Mouse (Mus musculus) intestine, embryonic 16.5 days (tissue): Measurements from ENCODE around the gene Abca4. TPM values are rescaled to one million over a fixed set of nuclear protein-coding genes. Genes with fewer than 3 reads are reported as not detected.

ENCODE experiments used
- ATAC-seq: fragments of 200-750 bp; cut with Nextera tagmentation; 2 replicates; pipeline ENCODE4 v1.8.0; 2017; ENCODE audit warnings: moderate TSS enrichment, moderate library complexity
- H3K27ac ChIP-seq: fragments of 300-500 bp; sonication (generic); 2 replicates; pipeline ENCODE4 v1.5.1; 2014; ENCODE audit warnings: mild to moderate bottlenecking, low read length
- H3K27me3 ChIP-seq: fragments of 300-500 bp; sonication (generic); replicated peaks from 2 replicates; pipeline ENCODE4 v1.6.1; 2014; ENCODE audit warnings: low read length, control low read depth, mixed read lengths; ENCODE audit not compliant: control insufficient read depth, insufficient read depth
- H3K36me3 ChIP-seq: fragments of 300-500 bp; sonication (generic); 2 replicates; pipeline ENCODE4 v1.6.1; 2014; ENCODE audit warnings: low read length, control low read depth; ENCODE audit not compliant: control insufficient read depth, insufficient read depth
- H3K4me1 ChIP-seq: fragments of 300-500 bp; sonication (generic); 2 replicates; pipeline ENCODE4 v1.6.1; 2014; ENCODE audit warnings: low read length, control low read depth, mixed read lengths; ENCODE audit not compliant: control insufficient read depth, insufficient read depth
- H3K4me2 ChIP-seq: fragments of 300-500 bp; sonication (generic); 2 replicates; pipeline ENCODE4 v1.6.1; 2014; ENCODE audit warnings: low read depth, low read length, control low read depth
- H3K4me3 ChIP-seq: fragments of 300-500 bp; sonication (generic); 2 replicates; pipeline ENCODE4 v1.5.1; 2014; ENCODE audit warnings: mild to moderate bottlenecking, low read length
- H3K9ac ChIP-seq: fragments of 300-500 bp; sonication (generic); 2 replicates; pipeline ENCODE4 v1.6.1; 2014; ENCODE audit warnings: low read depth, low read length
- H3K9me3 ChIP-seq: fragments of 300-500 bp; sonication (generic); 2 replicates; pipeline ENCODE4 v1.6.1; 2016; ENCODE audit warnings: low read length, control low read depth; ENCODE audit not compliant: control insufficient read depth
- WGBS: fragments of 180-500 bp; shearing (Covaris S2); extraction: QIAGEN DNeasy Blood & Tissue Kit; methylation state at CpG from one replicate; pipeline ENCODE4 v1.1.7; 2014; 5-methylcytosine and 5-hydroxymethylcytosine counted together
- polyA plus RNA-seq: library from polyadenylated mRNA; unstranded; fragments of >200 nt; fragmentation: Nextera tagmentation; extraction: Ambion mirVana; gene quantifications from 2 replicates; pipeline ENCODE4 v1.2.1, GENCODE M21; 2015

Abca4 gene
- polyA plus RNA-seq, 1 experiment from 2014 or later, result 0.83 TPM

GRCm38 (mm10) chr3:122046187-122046620 lies 2.0 kb downstream of the Abca4 start:
- Histone ChIP-seq H3K4me3 (no peak overlapping the region), H3K27ac (no peak overlapping the region), H3K4me1 (peaks cover 18% of the 10 kb centered on the region), H3K4me2 (no peak overlapping the region), H3K27me3 (no peaks in the 10 kb centered on the region; the same call in 1 of the 2 replicates), H3K36me3 (no peaks in the 10 kb centered on the region), H3K9ac (no peak overlapping the region), H3K9me3 (no peaks in the 10 kb centered on the region)
- 58% methylated on average over 10 of the region's 10 CpGs for WGBS
- ATAC-seq, result no peak

GRCm38 (mm10) chr3:122047402-122047801 lies 3.2 kb downstream of the Abca4 start:
- H3K9ac ChIP-seq, result no peak overlapping the region
- peak; percentile 72 for ATAC-seq
- H3K4me2 ChIP-seq, result no peak overlapping the region
- WGBS, result 25% methylated on average over 7 of the region's 7 CpGs
- no peaks in the 10 kb centered on the region for H3K9me3 ChIP-seq
- no peak overlapping the region for H3K4me3 ChIP-seq
- no peaks in the 10 kb centered on the region; the same call in 1 of the 2 replicates for H3K27me3 ChIP-seq
- H3K36me3 ChIP-seq, result no peaks in the 10 kb centered on the region
- peaks cover 18% of the 10 kb centered on the region for H3K4me1 ChIP-seq
- H3K27ac ChIP-seq, result 0 out of 2 replicates have a peak overlapping the region, but pooled peaks have one; percentile 46

- 28% methylated on average over 17 of the region's 17 CpGs for WGBS
- Histone ChIP-seq H3K4me1 (peaks cover 18% of the 10 kb centered on the region), H3K9ac (no peak overlapping the region), H3K27me3 (no peaks in the 10 kb centered on the region; the same call in 1 of the 2 replicates), H3K4me3 (no peak overlapping the region), H3K4me2 (no peak overlapping the region), H3K9me3 (no peaks in the 10 kb centered on the region), H3K36me3 (no peaks in the 10 kb centered on the region), H3K27ac (0 out of 2 replicates have a peak overlapping the region, but pooled peaks have one; percentile 46)
- peak; percentile 27 for ATAC-seq
These were observed 3.9 kb downstream of the Abca4 start for GRCm38 (mm10) chr3:122047921-122048861.

- Histone ChIP-seq H3K27me3 (no peaks in the 10 kb centered on the region; the same call in 1 of the 2 replicates), H3K4me3 (no peak overlapping the region), H3K4me1 (peaks cover 19% of the 10 kb centered on the region), H3K9ac (no peak overlapping the region), H3K4me2 (peak overlapping the region; percentile 3; the same call in 1 of the 2 replicates), H3K9me3 (no peaks in the 10 kb centered on the region), H3K27ac (peak overlapping the region; percentile 71), H3K36me3 (no peaks in the 10 kb centered on the region)
- peak; percentile 75 for ATAC-seq
- WGBS, result 41% methylated on average over 6 of the region's 6 CpGs
These were observed 4.9 kb downstream of the Abca4 start for GRCm38 (mm10) chr3:122049158-122049557.

- Histone ChIP-seq H3K36me3 (no peaks in the 10 kb centered on the region), H3K27ac (peak overlapping the region; percentile 68), H3K4me3 (no peak overlapping the region), H3K9me3 (no peaks in the 10 kb centered on the region), H3K4me2 (no peak overlapping the region; the same call in 1 of the 2 replicates), H3K9ac (no peak overlapping the region), H3K27me3 (no peaks in the 10 kb centered on the region), H3K4me1 (peaks cover 5% of the 10 kb centered on the region; the same call in 1 of the 2 replicates)
- WGBS, result 44% methylated on average over 9 of the region's 9 CpGs
- ATAC-seq, result peak; percentile 97
These were observed 14.4 kb downstream of the Abca4 start for GRCm38 (mm10) chr3:122058439-122059198.

- H3K27ac ChIP-seq, result no peak overlapping the region
- no peak for ATAC-seq
- WGBS, result 73% methylated on average over 10 of the region's 10 CpGs
These were observed 18.3 kb downstream of the Abca4 start for GRCm38 (mm10) chr3:122062586-122062985.

GRCm38 (mm10) chr3:122064556-122065410 lies 20.5 kb downstream of the Abca4 start:
- Histone ChIP-seq H3K36me3 (no peaks in the 10 kb centered on the region), H3K27ac (no peak overlapping the region), H3K4me3 (no peak overlapping the region)

More at GRCm38 (mm10) chr3:122062586-122062985, 18.3 kb downstream of the Abca4 start:
- no peaks in the 10 kb centered on the region for H3K36me3 ChIP-seq
- H3K9me3 ChIP-seq, result no peaks in the 10 kb centered on the region
- no peak overlapping the region for H3K4me2 ChIP-seq
- peaks cover 2% of the 10 kb centered on the region for H3K4me1 ChIP-seq
- H3K4me3 ChIP-seq, result no peak overlapping the region
- H3K27me3 ChIP-seq, result no peaks in the 10 kb centered on the region
- no peak overlapping the region for H3K9ac ChIP-seq

GRCm38 (mm10) chr3:122071769-122072168 lies 27.5 kb downstream of the Abca4 start:
- 78% methylated on average over 10 of the region's 10 CpGs for WGBS
- Histone ChIP-seq H3K27ac (no peak overlapping the region), H3K27me3 (no peaks in the 10 kb centered on the region), H3K36me3 (no peaks in the 10 kb centered on the region), H3K4me2 (no peak overlapping the region), H3K9me3 (no peaks in the 10 kb centered on the region), H3K4me3 (no peak overlapping the region), H3K9ac (no peak overlapping the region), H3K4me1 (peaks cover 20% of the 10 kb centered on the region)
- ATAC-seq, result peak; percentile 49; the same call in 1 of the 2 replicates

More at GRCm38 (mm10) chr3:122064556-122065410, 20.5 kb downstream of the Abca4 start:
- Histone ChIP-seq H3K27me3 (no peaks in the 10 kb centered on the region), H3K9me3 (no peaks in the 10 kb centered on the region), H3K4me2 (no peak overlapping the region), H3K4me1 (peaks cover 2% of the 10 kb centered on the region), H3K9ac (no peak overlapping the region)
- no peak for ATAC-seq
- 48% methylated on average over 13 of the region's 13 CpGs for WGBS
